Mouse (Mus musculus) frontal cortex, postnatal 25 days (tissue): ENCODE results near the gene Itgb6.

Source experiments
- DNase-seq, 2 experiments: peaks; one replicate each; pipeline ENCODE4 v3.0.0; 2022; ENCODE audit warnings: low spot score in 2 of 2

The Itgb6 gene

GRCm38 (mm10) chr2:60712891-60713290 lies 9.6 kb downstream of the Itgb6 start:
- no peak for DNase-seq

- DNase-seq = no peak
Observed at GRCm38 (mm10) chr2:60712483-60712882, 10.0 kb downstream of the Itgb6 start.

- DNase-seq = no peak
Observed at GRCm38 (mm10) chr2:60711098-60711880, 11.2 kb downstream of the Itgb6 start.

GRCm38 (mm10) chr2:60710317-60710716 lies 12.1 kb downstream of the Itgb6 start:
- no peak for DNase-seq

GRCm38 (mm10) chr2:60708671-60709070 lies 13.8 kb downstream of the Itgb6 start:
- no peak for DNase-seq

- DNase-seq = no peak
Observed at GRCm38 (mm10) chr2:60706866-60707265, 15.6 kb downstream of the Itgb6 start.

GRCm38 (mm10) chr2:60705426-60705825 lies 17.0 kb downstream of the Itgb6 start:
- no peak for DNase-seq

- no peak for DNase-seq
Observed at GRCm38 (mm10) chr2:60703315-60703714, 19.1 kb downstream of the Itgb6 start.

- no peak for DNase-seq
Observed at GRCm38 (mm10) chr2:60700956-60701355, 21.5 kb downstream of the Itgb6 start.

- DNase-seq = no peak
Observed at GRCm38 (mm10) chr2:60700013-60700412, 22.4 kb downstream of the Itgb6 start.

GRCm38 (mm10) chr2:60699591-60699990 lies 22.9 kb downstream of the Itgb6 start:
- DNase-seq = no peak

- no peak for DNase-seq
Observed at GRCm38 (mm10) chr2:60698155-60698554, 24.3 kb downstream of the Itgb6 start.

GRCm38 (mm10) chr2:60697530-60697929 lies 24.9 kb downstream of the Itgb6 start:
- DNase-seq = no peak

GRCm38 (mm10) chr2:60696559-60696958 lies 25.9 kb downstream of the Itgb6 start:
- DNase-seq = no peak

- DNase-seq = no peak
Observed at GRCm38 (mm10) chr2:60695706-60696105, 26.7 kb downstream of the Itgb6 start.

- DNase-seq = no peak
Observed at GRCm38 (mm10) chr2:60694563-60694962, 27.9 kb downstream of the Itgb6 start.

- DNase-seq = no peak
Observed at GRCm38 (mm10) chr2:60692239-60692638, 30.2 kb downstream of the Itgb6 start.

- no peak for DNase-seq
Observed at GRCm38 (mm10) chr2:60690212-60690611, 32.2 kb downstream of the Itgb6 start.

- DNase-seq = no peak
Observed at GRCm38 (mm10) chr2:60688944-60689615, 33.4 kb downstream of the Itgb6 start.

- no peak for DNase-seq
Observed at GRCm38 (mm10) chr2:60688150-60688549, 34.3 kb downstream of the Itgb6 start.

GRCm38 (mm10) chr2:60685973-60686372 lies 36.5 kb downstream of the Itgb6 start:
- DNase-seq = no peak

- no peak for DNase-seq
Observed at GRCm38 (mm10) chr2:60684168-60684567, 38.3 kb downstream of the Itgb6 start.

- no peak for DNase-seq
Observed at GRCm38 (mm10) chr2:60682554-60682953, 39.9 kb downstream of the Itgb6 start.
